Mouse (Mus musculus): ENCODE measurements at regions not wholly inside any gene's neighbourhood (a gene's known extent, or its start where the extent isn't known, plus 50 kb on each side); places are given as distances from the start of the nearest gene placed in this dataset.

- 48% methylated on average over 3 of the region's 3 CpGs for WGBS
- ATAC-seq (ENCODE audit: low FRiP score), result no peak
Observed at GRCm38 (mm10) chr3:120217710-120218109, 433.4 kb upstream of the Ptbp2 start.

GRCm38 (mm10) chr3:120214616-120215250 is 430.5 kb upstream of the Ptbp2 start:
- Histone ChIP-seq H3K4me2 (replicated peaks) (no peak overlapping the region; the same call in 1 of the 2 replicates), H3K9ac (no peak overlapping the region), H3K27ac (no peak overlapping the region), H3K36me3 (replicated peaks; ENCODE audit: control insufficient read depth, insufficient read depth) (no peaks in the 10 kb centered on the region), H3K4me3 (replicated peaks; ENCODE audit: low read length) (no peak overlapping the region), H3K4me1 (replicated peaks; ENCODE audit: control insufficient read depth, insufficient read depth, low read length) (peaks cover 8% of the 10 kb centered on the region; the same call in 1 of the 2 replicates), H3K27me3 (ENCODE audit: control insufficient read depth, insufficient read depth, low read length) (no peaks in the 10 kb centered on the region), H3K9me3 (ENCODE audit: control insufficient read depth, low read length) (no peaks in the 10 kb centered on the region)
- ATAC-seq (ENCODE audit: low FRiP score), result no peak
- peak; percentile 27 for DNase-seq (ENCODE audit: low spot score)
- 51% methylated on average over 12 of the region's 12 CpGs for WGBS

More at GRCm38 (mm10) chr3:120217710-120218109, 433.4 kb upstream of the Ptbp2 start:
- H3K27ac ChIP-seq, result no peak overlapping the region
- peaks cover 8% of the 10 kb centered on the region; the same call in 1 of the 2 replicates for H3K4me1 ChIP-seq (replicated peaks; ENCODE audit: control insufficient read depth, insufficient read depth, low read length)
- H3K4me2 ChIP-seq (replicated peaks), result no peak overlapping the region
- H3K4me3 ChIP-seq (replicated peaks; ENCODE audit: low read length), result no peak overlapping the region
- DNase-seq (ENCODE audit: low spot score), result no peak
- H3K9ac ChIP-seq, result no peak overlapping the region
- no peaks in the 10 kb centered on the region for H3K36me3 ChIP-seq (replicated peaks; ENCODE audit: control insufficient read depth, insufficient read depth)
- no peaks in the 10 kb centered on the region for H3K9me3 ChIP-seq (ENCODE audit: control insufficient read depth, low read length)
- H3K27me3 ChIP-seq (ENCODE audit: control insufficient read depth, insufficient read depth, low read length), result no peaks in the 10 kb centered on the region

DNA sequence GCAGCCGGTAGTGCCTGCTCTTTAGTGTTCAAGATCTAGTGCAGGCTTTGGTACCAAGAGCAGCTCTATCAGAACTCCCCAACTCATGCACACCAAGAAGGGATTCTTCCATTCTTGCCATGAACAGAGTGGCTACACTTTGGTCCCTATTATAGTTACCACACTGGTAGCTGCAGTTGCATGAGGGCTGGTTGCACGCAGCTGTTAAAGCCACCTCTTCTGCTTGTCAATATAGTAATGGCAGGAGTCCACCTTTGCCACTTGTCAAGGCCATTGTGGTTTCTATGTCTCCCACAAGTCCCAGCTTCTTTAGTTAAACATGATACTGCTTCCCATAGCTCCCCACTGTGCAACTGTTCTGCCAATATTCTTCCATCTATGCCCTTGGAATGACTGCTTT is 415.1 kb upstream of the Ptbp2 start:
- Histone ChIP-seq H3K4me1 (replicated peaks; ENCODE audit: control insufficient read depth, insufficient read depth, low read length) (no peaks in the 10 kb centered on the region), H3K9ac (no peak overlapping the region), H3K27ac (no peak overlapping the region), H3K9me3 (ENCODE audit: control insufficient read depth, low read length) (no peaks in the 10 kb centered on the region), H3K4me3 (replicated peaks; ENCODE audit: low read length) (no peak overlapping the region), H3K36me3 (replicated peaks; ENCODE audit: control insufficient read depth, insufficient read depth) (no peaks in the 10 kb centered on the region), H3K27me3 (ENCODE audit: control insufficient read depth, insufficient read depth, low read length) (no peaks in the 10 kb centered on the region), H3K4me2 (replicated peaks) (no peak overlapping the region)
- WGBS, result 90% methylated on average over 2 of the region's 2 CpGs
- DNase-seq (ENCODE audit: low spot score) (no peak), ATAC-seq (ENCODE audit: low FRiP score) (no peak)

- no peaks in the 10 kb centered on the region for H3K36me3 ChIP-seq (replicated peaks; ENCODE audit: control insufficient read depth, insufficient read depth)
- no peak overlapping the region for H3K4me3 ChIP-seq (replicated peaks; ENCODE audit: low read length)
- no peak overlapping the region for H3K27ac ChIP-seq
- H3K9me3 ChIP-seq (ENCODE audit: control insufficient read depth, low read length), result no peaks in the 10 kb centered on the region
- H3K4me2 ChIP-seq (replicated peaks), result no peak overlapping the region
- H3K4me1 ChIP-seq (replicated peaks; ENCODE audit: control insufficient read depth, insufficient read depth, low read length), result no peaks in the 10 kb centered on the region; the same call in 1 of the 2 replicates
- H3K27me3 ChIP-seq (ENCODE audit: control insufficient read depth, insufficient read depth, low read length), result no peaks in the 10 kb centered on the region
- H3K9ac ChIP-seq, result no peak overlapping the region
- DNase-seq (ENCODE audit: low spot score) (no peak), ATAC-seq (ENCODE audit: low FRiP score) (no peak)
- WGBS, result 80% methylated on average over 3 of the region's 3 CpGs
Observed at GRCm38 (mm10) chr3:120194501-120194900, 410.2 kb upstream of the Ptbp2 start.

- H3K4me3 ChIP-seq (replicated peaks; ENCODE audit: low read length), result no peak overlapping the region
- H3K9me3 ChIP-seq (ENCODE audit: control insufficient read depth, low read length), result no peaks in the 10 kb centered on the region
- 29% methylated on average over 15 of the region's 15 CpGs for WGBS
- DNase-seq (ENCODE audit: low spot score), result peak; percentile 92
- peak overlapping the region; percentile 27; the same call in 1 of the 2 replicates for H3K4me2 ChIP-seq (replicated peaks)
- ATAC-seq (ENCODE audit: low FRiP score), result peak; percentile 65; the same call in 1 of the 2 replicates
- H3K9ac ChIP-seq, result no peak overlapping the region
- H3K4me1 ChIP-seq (replicated peaks; ENCODE audit: control insufficient read depth, insufficient read depth, low read length), result no peaks in the 10 kb centered on the region; the same call in 1 of the 2 replicates
- H3K36me3 ChIP-seq (replicated peaks; ENCODE audit: control insufficient read depth, insufficient read depth), result no peaks in the 10 kb centered on the region
- H3K27ac ChIP-seq, result no peak overlapping the region
- H3K27me3 ChIP-seq (ENCODE audit: control insufficient read depth, insufficient read depth, low read length), result no peaks in the 10 kb centered on the region
Observed at GRCm38 (mm10) chr3:120192439-120193326, 408.4 kb upstream of the Ptbp2 start.

- WGBS, result 92% methylated on average over 1 of the region's 1 CpGs
- Histone ChIP-seq H3K9ac (no peak overlapping the region), H3K4me1 (replicated peaks; ENCODE audit: control insufficient read depth, insufficient read depth, low read length) (no peaks in the 10 kb centered on the region; the same call in 1 of the 2 replicates), H3K36me3 (replicated peaks; ENCODE audit: control insufficient read depth, insufficient read depth) (no peaks in the 10 kb centered on the region), H3K4me2 (replicated peaks) (no peak overlapping the region), H3K9me3 (ENCODE audit: control insufficient read depth, low read length) (no peaks in the 10 kb centered on the region), H3K27ac (no peak overlapping the region), H3K4me3 (replicated peaks; ENCODE audit: low read length) (no peak overlapping the region), H3K27me3 (ENCODE audit: control insufficient read depth, insufficient read depth, low read length) (no peaks in the 10 kb centered on the region)
- no peak for DNase-seq (ENCODE audit: low spot score)
- no peak for ATAC-seq (ENCODE audit: low FRiP score)
Observed at GRCm38 (mm10) chr3:120189606-120190005, 405.3 kb upstream of the Ptbp2 start.

- no peak overlapping the region for H3K27ac ChIP-seq
- H3K4me3 ChIP-seq (replicated peaks; ENCODE audit: low read length), result no peak overlapping the region
- DNase-seq (ENCODE audit: low spot score), result no peak
- no peaks in the 10 kb centered on the region for H3K4me1 ChIP-seq (replicated peaks; ENCODE audit: control insufficient read depth, insufficient read depth, low read length)
- no peak overlapping the region for H3K4me2 ChIP-seq (replicated peaks)
- no peaks in the 10 kb centered on the region for H3K36me3 ChIP-seq (replicated peaks; ENCODE audit: control insufficient read depth, insufficient read depth)
- H3K9ac ChIP-seq, result no peak overlapping the region
- ATAC-seq (ENCODE audit: low FRiP score), result no peak
- H3K9me3 ChIP-seq (ENCODE audit: control insufficient read depth, low read length), result no peaks in the 10 kb centered on the region
- H3K27me3 ChIP-seq (ENCODE audit: control insufficient read depth, insufficient read depth, low read length), result no peaks in the 10 kb centered on the region
- WGBS, result 76% methylated on average over 5 of the region's 5 CpGs
Observed at GRCm38 (mm10) chr3:120180931-120181610, 396.8 kb upstream of the Ptbp2 start.

- ATAC-seq (ENCODE audit: low FRiP score), result no peak
- no peaks in the 10 kb centered on the region for H3K27me3 ChIP-seq (ENCODE audit: control insufficient read depth, insufficient read depth, low read length)
- no peak overlapping the region for H3K4me3 ChIP-seq (replicated peaks; ENCODE audit: low read length)
- WGBS, result 59% methylated on average over 2 of the region's 2 CpGs
- no peak overlapping the region for H3K27ac ChIP-seq
- DNase-seq (ENCODE audit: low spot score), result no peak
- no peaks in the 10 kb centered on the region for H3K36me3 ChIP-seq (replicated peaks; ENCODE audit: control insufficient read depth, insufficient read depth)
- H3K9me3 ChIP-seq (ENCODE audit: control insufficient read depth, low read length), result no peaks in the 10 kb centered on the region
- H3K9ac ChIP-seq, result no peak overlapping the region
- H3K4me2 ChIP-seq (replicated peaks), result no peak overlapping the region
- H3K4me1 ChIP-seq (replicated peaks; ENCODE audit: control insufficient read depth, insufficient read depth, low read length), result no peaks in the 10 kb centered on the region
Observed at GRCm38 (mm10) chr3:120175632-120176031, 391.4 kb upstream of the Ptbp2 start.
